Mouse (Mus musculus) erythroblast, adult 5-6 weeks (primary cell): ENCODE data around the gene Vstm2a. TPM values are rescaled to one million over a fixed set of nuclear protein-coding genes. Genes with fewer than 3 reads are reported as not detected.

ENCODE experiments used
- ATAC-seq: replicated peaks from 2 replicates; pipeline ENCODE4 v1.8.0; 2016; ENCODE audit warnings: moderate number of reproducible peaks, mild to moderate bottlenecking, moderate TSS enrichment, inconsistent platforms; ENCODE audit not compliant: poor library complexity, low FRiP score, severe bottlenecking
- total RNA-seq, 2 experiments: library from RNA; stranded (forward) in 1 of 2; stranded (reverse) in 1 of 2; fragments of 150-400 nt in 1 of 2; fragments of 200-764, 138-1000 nt in 1 of 2; gene quantifications; 2 replicates each; pipeline versions ENCODE4 v1.2.3 to v1.2.4; 2015 to 2017; ENCODE audit warnings: low replicate concordance in 2 of 2

The Vstm2a gene
- total RNA-seq, 2 experiments from 2014 or later, result not detected

DNA sequence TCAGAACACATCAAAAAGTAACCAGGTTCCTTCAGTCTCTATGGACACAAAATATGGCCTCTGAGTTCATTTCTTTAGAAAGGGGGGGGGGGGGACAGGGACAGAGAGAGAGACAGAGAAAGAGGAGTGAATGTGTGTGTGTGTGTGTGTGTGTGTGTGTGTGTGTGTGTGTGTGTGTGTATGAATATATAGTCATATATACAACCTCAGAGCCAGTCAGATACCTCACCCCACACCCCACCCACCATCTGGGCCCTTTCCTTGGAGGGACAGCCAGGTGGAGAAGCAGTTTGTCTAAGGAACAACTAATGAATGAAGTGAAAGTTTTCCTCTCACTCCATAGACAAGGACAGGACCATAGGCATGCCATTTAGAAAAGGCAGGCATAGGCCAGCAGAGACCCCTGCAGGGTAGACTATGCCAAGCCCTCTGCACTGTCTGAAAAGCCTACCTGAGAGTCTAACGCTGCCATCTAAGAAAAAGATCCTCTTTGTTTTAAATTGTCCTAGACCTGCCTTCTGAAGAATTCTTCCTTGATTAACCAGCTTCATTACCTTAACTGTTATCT lies 155.6 kb downstream of the Vstm2a start:
- ATAC-seq, result no peak

DNA sequence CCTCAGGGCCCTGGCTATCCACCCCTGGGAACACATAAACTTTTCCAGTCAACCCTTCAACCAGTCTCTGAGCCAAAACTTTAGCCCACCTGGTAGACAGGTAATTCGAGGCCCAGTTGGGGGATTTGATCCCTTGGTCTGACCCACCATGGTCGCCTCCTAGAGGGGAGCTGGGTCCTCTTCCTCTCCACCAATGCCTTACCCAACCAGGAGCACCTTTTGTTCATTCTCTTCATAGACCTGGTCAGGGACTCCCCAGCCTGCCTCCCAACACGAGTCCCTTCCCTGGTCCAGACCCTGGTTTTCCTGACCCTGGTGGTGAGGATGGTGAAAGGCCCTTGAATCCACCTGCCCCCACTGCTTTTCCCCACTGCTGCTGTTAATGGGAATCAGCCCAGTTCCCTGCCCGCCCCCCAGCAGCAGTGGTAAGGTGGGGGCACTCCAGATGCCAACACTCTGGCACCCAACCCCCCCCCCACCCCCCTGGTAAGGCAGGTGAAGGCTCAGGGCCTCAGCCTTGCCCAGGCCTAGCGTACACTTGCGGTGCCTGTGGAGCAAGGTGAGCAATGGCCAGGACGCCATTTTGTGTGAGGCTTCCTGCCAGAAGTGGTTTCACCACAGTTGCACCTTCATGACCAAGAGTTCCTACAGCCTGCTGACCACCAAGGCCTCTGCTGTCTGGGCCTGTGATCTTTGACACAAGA lies 182.2 kb downstream of the Vstm2a start:
- no peak for ATAC-seq
